Mouse (Mus musculus): ENCODE results near the gene Sh3bgrl. TPM values are rescaled to one million over a fixed set of nuclear protein-coding genes. Genes with fewer than 3 reads are reported as not detected.

Sh3bgrl gene
- polyA plus RNA-seq, 1 experiment from 2014 or later = 187 TPM

- Histone ChIP-seq H3K4me1 (replicated peaks) (no peaks in the 10 kb centered on the region), H3K36me3 (no peaks in the 10 kb centered on the region), H3K9ac (replicated peaks) (no peak overlapping the region), H3K27me3 (no peaks in the 10 kb centered on the region), H3K27ac (no peak overlapping the region), H3K9me3 (no peaks in the 10 kb centered on the region), H3K4me3 (replicated peaks) (no peak overlapping the region), H3K4me2 (no peak overlapping the region)
- whole genome bisulfite sequencing = 79% methylated on average over 1 of the region's 1 CpGs
- ATAC-seq (ENCODE audit: insufficient number of reproducible peaks, insufficient read depth, low FRiP score, low TSS enrichment, low read depth) = no peak
Measured at GRCm38 (mm10) chrX:109112885-109113284, 17.7 kb downstream of the Sh3bgrl start.

GRCm38 (mm10) chrX:109113401-109114280, 18.5 kb downstream of the Sh3bgrl start:
- Histone ChIP-seq H3K27ac (no peak overlapping the region), H3K36me3 (no peaks in the 10 kb centered on the region), H3K4me3 (replicated peaks) (no peak overlapping the region), H3K9me3 (no peaks in the 10 kb centered on the region), H3K4me1 (replicated peaks) (no peaks in the 10 kb centered on the region), H3K9ac (replicated peaks) (no peak overlapping the region), H3K27me3 (no peaks in the 10 kb centered on the region), H3K4me2 (no peak overlapping the region)
- no peak for ATAC-seq (ENCODE audit: insufficient number of reproducible peaks, insufficient read depth, low FRiP score, low TSS enrichment, low read depth)
- 36% methylated on average over 7 of the region's 7 CpGs for WGBS

- no peaks in the 10 kb centered on the region for H3K9me3 ChIP-seq
- no peaks in the 10 kb centered on the region for H3K27me3 ChIP-seq
- H3K4me1 ChIP-seq (replicated peaks) = no peaks in the 10 kb centered on the region
- no peak overlapping the region for H3K9ac ChIP-seq (replicated peaks)
- H3K4me2 ChIP-seq = no peak overlapping the region
- WGBS = 82% methylated on average over 14 of the region's 14 CpGs
- H3K27ac ChIP-seq = no peak overlapping the region
- H3K4me3 ChIP-seq (replicated peaks) = no peak overlapping the region
- ATAC-seq (ENCODE audit: insufficient number of reproducible peaks, insufficient read depth, low FRiP score, low TSS enrichment, low read depth) = no peak
- H3K36me3 ChIP-seq = no peaks in the 10 kb centered on the region
Measured at GRCm38 (mm10) chrX:109119829-109120826, 25.0 kb downstream of the Sh3bgrl start.

- no peaks in the 10 kb centered on the region for H3K4me1 ChIP-seq (replicated peaks)
- no peak overlapping the region for H3K4me2 ChIP-seq
- no peak overlapping the region for H3K4me3 ChIP-seq (replicated peaks)
- H3K36me3 ChIP-seq = no peaks in the 10 kb centered on the region
- H3K9ac ChIP-seq (replicated peaks) = no peak overlapping the region
- H3K9me3 ChIP-seq = no peaks in the 10 kb centered on the region
- no peak overlapping the region for H3K27ac ChIP-seq
- no peaks in the 10 kb centered on the region for H3K27me3 ChIP-seq
- 38% methylated on average over 9 of the region's 9 CpGs for WGBS
- no peak for ATAC-seq (ENCODE audit: insufficient number of reproducible peaks, insufficient read depth, low FRiP score, low TSS enrichment, low read depth)
Measured at GRCm38 (mm10) chrX:109121161-109121560, 26.0 kb downstream of the Sh3bgrl start.

DNA sequence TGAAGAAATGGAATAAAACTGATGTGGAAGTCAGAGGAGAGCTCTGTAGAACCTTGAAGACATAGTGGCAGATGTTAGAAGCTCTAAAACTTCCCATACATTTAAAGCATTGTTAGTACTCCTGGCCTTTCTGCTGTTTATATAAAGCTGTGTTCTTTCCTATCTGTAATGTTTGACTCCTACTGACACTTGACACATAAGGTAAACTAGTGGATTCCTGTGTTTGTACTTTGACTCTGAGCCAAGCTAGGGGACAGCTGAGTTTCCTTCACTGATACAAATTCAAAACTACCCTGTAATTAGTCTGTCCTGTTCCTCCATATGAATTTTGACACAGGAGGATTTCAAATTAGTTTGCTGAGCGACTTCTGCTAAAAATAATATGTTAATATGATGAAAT, 27.5 kb downstream of the Sh3bgrl start:
- no peak overlapping the region for H3K9ac ChIP-seq (replicated peaks)
- H3K36me3 ChIP-seq = no peaks in the 10 kb centered on the region
- H3K4me1 ChIP-seq (replicated peaks) = no peaks in the 10 kb centered on the region
- ATAC-seq (ENCODE audit: insufficient number of reproducible peaks, insufficient read depth, low FRiP score, low TSS enrichment, low read depth) = no peak
- H3K27me3 ChIP-seq = no peaks in the 10 kb centered on the region
- H3K9me3 ChIP-seq = no peaks in the 10 kb centered on the region
- no peak overlapping the region for H3K4me2 ChIP-seq
- no peak overlapping the region for H3K4me3 ChIP-seq (replicated peaks)
- no peak overlapping the region for H3K27ac ChIP-seq
- WGBS = 53% methylated on average over 1 of the region's 1 CpGs

GRCm38 (mm10) chrX:109123762-109124161, 28.6 kb downstream of the Sh3bgrl start:
- no peaks in the 10 kb centered on the region for H3K9me3 ChIP-seq
- H3K4me1 ChIP-seq (replicated peaks) = no peaks in the 10 kb centered on the region
- no peak overlapping the region for H3K9ac ChIP-seq (replicated peaks)
- no peak for ATAC-seq (ENCODE audit: insufficient number of reproducible peaks, insufficient read depth, low FRiP score, low TSS enrichment, low read depth)
- H3K27me3 ChIP-seq = no peaks in the 10 kb centered on the region
- H3K4me3 ChIP-seq (replicated peaks) = no peak overlapping the region
- no peak overlapping the region for H3K4me2 ChIP-seq
- no peak overlapping the region for H3K27ac ChIP-seq
- H3K36me3 ChIP-seq = no peaks in the 10 kb centered on the region

- Histone ChIP-seq H3K9me3 (no peaks in the 10 kb centered on the region), H3K36me3 (no peaks in the 10 kb centered on the region), H3K27me3 (no peaks in the 10 kb centered on the region), H3K27ac (no peak overlapping the region), H3K4me3 (replicated peaks) (no peak overlapping the region), H3K4me2 (no peak overlapping the region), H3K4me1 (replicated peaks) (no peaks in the 10 kb centered on the region), H3K9ac (replicated peaks) (no peak overlapping the region)
- 82% methylated on average over 1 of the region's 1 CpGs for WGBS
- ATAC-seq (ENCODE audit: insufficient number of reproducible peaks, insufficient read depth, low FRiP score, low TSS enrichment, low read depth) = no peak
Measured at GRCm38 (mm10) chrX:109126847-109127246, 31.7 kb downstream of the Sh3bgrl start.

GRCm38 (mm10) chrX:109127551-109128088, 32.5 kb downstream of the Sh3bgrl start:
- Histone ChIP-seq H3K9ac (replicated peaks) (no peak overlapping the region), H3K36me3 (no peaks in the 10 kb centered on the region), H3K9me3 (no peaks in the 10 kb centered on the region), H3K4me1 (replicated peaks) (no peaks in the 10 kb centered on the region), H3K4me3 (replicated peaks) (no peak overlapping the region), H3K27ac (no peak overlapping the region), H3K4me2 (no peak overlapping the region), H3K27me3 (no peaks in the 10 kb centered on the region)
- 63% methylated on average over 7 of the region's 7 CpGs for WGBS
- no peak for ATAC-seq (ENCODE audit: insufficient number of reproducible peaks, insufficient read depth, low FRiP score, low TSS enrichment, low read depth)

GRCm38 (mm10) chrX:109130066-109130465, 34.9 kb downstream of the Sh3bgrl start:
- H3K4me2 ChIP-seq = no peak overlapping the region
- no peaks in the 10 kb centered on the region for H3K27me3 ChIP-seq
- 94% methylated on average over 1 of the region's 1 CpGs for WGBS
- ATAC-seq (ENCODE audit: insufficient number of reproducible peaks, insufficient read depth, low FRiP score, low TSS enrichment, low read depth) = no peak
- H3K27ac ChIP-seq = no peak overlapping the region
- no peaks in the 10 kb centered on the region for H3K4me1 ChIP-seq (replicated peaks)
- no peaks in the 10 kb centered on the region for H3K36me3 ChIP-seq
- H3K9me3 ChIP-seq = no peaks in the 10 kb centered on the region
- no peak overlapping the region for H3K9ac ChIP-seq (replicated peaks)
- no peak overlapping the region for H3K4me3 ChIP-seq (replicated peaks)

DNA sequence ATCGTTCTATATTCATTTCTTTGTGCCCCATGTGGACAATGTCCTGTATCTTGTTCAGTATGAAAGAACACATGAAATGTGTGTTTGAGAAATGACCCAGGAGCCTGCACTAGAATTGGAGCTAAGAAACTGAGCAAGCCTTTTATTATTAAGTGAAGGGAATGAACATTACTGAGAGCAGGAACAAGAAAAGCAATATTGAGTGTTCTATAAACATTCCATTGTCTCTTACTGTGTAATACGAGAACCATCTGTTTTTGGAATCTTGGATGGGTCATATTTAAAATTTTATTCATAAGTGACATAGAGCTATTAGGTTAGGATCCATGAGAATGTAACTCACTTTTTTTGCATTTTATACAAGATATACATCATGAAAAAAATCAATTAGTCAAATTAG, 36.7 kb downstream of the Sh3bgrl start:
- WGBS = 96% methylated on average over 2 of the region's 2 CpGs
- Histone ChIP-seq H3K9me3 (no peaks in the 10 kb centered on the region), H3K36me3 (no peaks in the 10 kb centered on the region), H3K9ac (replicated peaks) (no peak overlapping the region), H3K4me3 (replicated peaks) (no peak overlapping the region), H3K4me2 (no peak overlapping the region), H3K4me1 (replicated peaks) (no peaks in the 10 kb centered on the region), H3K27ac (no peak overlapping the region), H3K27me3 (no peaks in the 10 kb centered on the region)
- ATAC-seq (ENCODE audit: insufficient number of reproducible peaks, insufficient read depth, low FRiP score, low TSS enrichment, low read depth) = no peak

- H3K9ac ChIP-seq (replicated peaks) = no peak overlapping the region
- H3K9me3 ChIP-seq = no peaks in the 10 kb centered on the region
- no peak for ATAC-seq (ENCODE audit: insufficient number of reproducible peaks, insufficient read depth, low FRiP score, low TSS enrichment, low read depth)
- no peak overlapping the region for H3K27ac ChIP-seq
- no peak overlapping the region for H3K4me2 ChIP-seq
- no peaks in the 10 kb centered on the region for H3K36me3 ChIP-seq
- 92% methylated on average over 1 of the region's 1 CpGs for WGBS
- no peaks in the 10 kb centered on the region for H3K4me1 ChIP-seq (replicated peaks)
- H3K27me3 ChIP-seq = no peaks in the 10 kb centered on the region
- no peak overlapping the region for H3K4me3 ChIP-seq (replicated peaks)
Measured at GRCm38 (mm10) chrX:109132463-109132862, 37.3 kb downstream of the Sh3bgrl start.

All from limb, embryonic 12.5 days (tissue).